Mouse (Mus musculus) urinary bladder, postnatal 25 days (tissue): ENCODE data around the gene Cbx1.
"Not testable (repeated sequence)": the region's sequence is repeated elsewhere in the genome, so short reads cannot be mapped to it uniquely, and the experiment has no call there.

Experiments
- DNase-seq: peaks from one replicate; pipeline ENCODE4 v3.0.0; 2022; ENCODE audit warnings: low spot score

Gene Cbx1

DNA sequence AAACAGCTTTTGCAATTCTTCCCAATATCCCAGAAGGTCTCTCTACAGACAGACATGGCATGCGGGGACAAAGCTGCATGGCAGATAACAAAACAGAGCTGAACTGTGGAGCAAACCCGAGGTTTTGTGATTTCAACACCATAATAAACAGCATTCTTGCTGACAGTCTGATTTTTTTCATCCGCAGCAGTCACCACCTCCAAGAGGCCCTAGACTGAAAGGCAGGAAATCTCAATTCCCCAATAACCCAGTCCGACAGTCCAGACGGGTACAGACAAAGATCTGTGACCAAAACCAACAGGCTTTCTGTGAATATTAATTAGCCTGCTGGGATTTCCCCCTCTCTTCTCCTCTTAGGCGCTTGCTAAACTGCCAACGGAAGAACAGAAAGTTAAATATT lies 13.3 kb upstream of the Cbx1 start:
- DNase-seq = no peak

DNA sequence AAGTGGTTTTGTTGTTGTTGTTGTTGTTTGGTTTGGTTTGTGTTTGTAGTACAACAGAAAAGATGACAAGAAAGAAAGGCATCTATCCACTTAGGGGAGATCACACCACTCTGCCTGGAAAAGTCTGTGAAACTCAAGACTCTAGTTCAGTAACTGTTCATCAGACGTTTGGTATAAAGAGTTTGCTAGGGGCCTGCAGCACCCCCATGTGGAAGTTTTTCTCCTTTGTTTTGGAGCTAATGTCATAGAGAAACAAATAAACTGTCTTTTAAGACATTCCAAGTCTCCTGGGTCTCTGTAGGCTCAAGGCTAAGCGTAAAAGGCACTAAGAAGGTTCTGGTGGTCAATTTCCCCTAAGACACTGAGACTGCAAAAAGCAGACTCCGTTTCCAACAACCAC lies 12.9 kb upstream of the Cbx1 start:
- no peak for DNase-seq

- DNase-seq = peak; percentile 99
Measured at GRCm38 (mm10) chr11:96776968-96777962, 11.7 kb upstream of the Cbx1 start, which contains the start of gene Snx11. Snx11 (minus strand) TSS chr11:96777559.

GRCm38 (mm10) chr11:96778061-96778627 lies 10.8 kb upstream of the Cbx1 start:
- DNase-seq = not testable (repeated sequence)

DNA sequence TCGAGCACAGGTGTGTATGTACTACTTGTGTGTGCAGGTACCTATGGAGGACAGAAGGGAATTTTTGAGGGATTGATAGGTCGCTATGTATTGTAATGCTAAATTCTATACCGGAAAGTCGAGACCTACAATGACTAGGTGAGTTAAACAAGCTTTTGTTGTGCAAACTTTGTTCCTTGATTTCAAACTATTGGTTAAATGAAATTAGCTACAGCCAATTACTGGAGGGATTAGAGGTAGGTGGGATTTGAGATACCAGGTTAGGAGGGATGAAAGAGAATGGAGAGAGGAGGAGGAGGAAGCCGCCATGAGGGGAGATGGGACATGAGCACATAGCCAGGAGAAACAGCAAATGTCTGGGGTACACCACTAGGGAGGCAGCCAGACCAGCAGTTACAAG lies 8.6 kb upstream of the Cbx1 start:
- DNase-seq = no peak

- DNase-seq = no peak
Measured at GRCm38 (mm10) chr11:96781425-96781824, 7.5 kb upstream of the Cbx1 start.

- peak; percentile 64 for DNase-seq
Measured at GRCm38 (mm10) chr11:96784847-96785246, 4.1 kb upstream of the Cbx1 start.

DNA sequence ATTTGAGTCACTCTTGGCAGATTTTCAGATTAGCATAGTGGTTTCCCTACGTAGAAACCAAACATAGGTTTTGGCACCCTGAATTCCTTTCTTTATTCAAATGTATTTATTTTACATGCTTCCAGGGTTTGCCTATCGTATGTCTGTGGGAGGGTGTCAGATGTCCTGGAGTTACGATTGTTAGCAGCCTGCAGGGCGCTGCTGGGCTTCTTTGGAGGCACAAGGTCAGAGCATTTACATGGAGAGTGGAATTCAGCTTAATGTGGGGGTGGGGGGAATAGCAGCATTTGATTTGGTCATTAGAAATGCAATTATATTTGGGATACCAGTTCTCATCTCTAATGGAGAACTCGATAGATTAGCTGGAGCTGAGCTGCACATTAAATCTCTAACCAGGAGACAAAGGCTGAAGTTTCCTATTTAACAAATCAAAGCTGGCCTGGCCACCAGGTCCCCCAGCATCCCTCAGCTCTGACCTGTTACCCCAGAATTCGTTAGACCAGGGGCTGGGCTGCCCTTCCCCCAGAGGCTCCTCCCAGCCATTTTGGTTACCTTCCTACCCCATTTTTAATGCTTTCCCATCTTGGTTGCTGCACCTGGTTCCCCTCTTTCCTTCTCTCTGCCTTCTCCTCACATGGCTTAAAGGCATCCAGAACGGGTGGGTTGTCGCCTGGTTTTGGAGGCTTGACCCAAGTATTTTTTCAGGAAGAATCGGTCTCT lies 2.0 kb upstream of the Cbx1 start:
- DNase-seq = no peak

DNA sequence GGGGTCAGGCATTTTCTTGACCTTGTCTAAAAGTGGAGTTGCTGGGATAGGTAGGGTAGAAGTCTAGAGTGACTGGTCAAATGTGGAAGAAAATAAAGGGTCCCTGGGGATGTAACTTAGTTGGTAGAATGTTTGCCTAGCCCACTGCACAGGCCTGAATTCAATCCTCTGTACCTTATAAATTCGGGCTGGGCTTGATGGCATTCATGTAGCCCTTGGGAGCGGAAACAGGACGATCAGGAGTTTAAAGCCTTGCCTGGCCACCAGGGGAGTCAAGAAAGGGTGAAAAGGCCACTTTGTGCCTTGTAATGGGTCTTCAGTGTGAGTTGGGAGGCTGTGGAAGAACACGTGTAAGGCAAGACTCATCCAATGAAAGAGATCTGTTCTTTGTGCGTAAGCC lies 1.1 kb downstream of the Cbx1 start:
- DNase-seq = no peak

DNA sequence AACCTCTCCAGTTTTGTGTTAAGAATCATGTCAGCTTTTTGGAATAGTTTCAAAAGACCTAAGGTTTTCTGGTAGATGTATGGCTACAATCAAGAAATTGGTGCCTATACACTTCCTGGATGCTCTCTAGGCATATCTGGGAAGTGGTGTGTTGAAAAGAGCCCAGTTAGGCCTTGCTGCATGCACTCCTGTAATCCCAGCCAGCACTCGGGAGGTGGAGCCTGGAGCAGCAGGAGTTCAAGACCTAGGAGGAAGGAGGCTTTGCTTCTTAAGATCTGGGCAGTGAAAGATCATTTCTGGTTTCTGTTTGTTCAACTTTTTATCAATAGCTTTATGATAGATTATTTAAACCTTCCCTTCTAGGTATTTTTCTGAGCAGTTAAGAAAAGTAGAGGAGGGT lies 1.8 kb downstream of the Cbx1 start:
- no peak for DNase-seq

- DNase-seq = no peak
Measured at GRCm38 (mm10) chr11:96795491-96795890, 6.6 kb downstream of the Cbx1 start.

- no peak for DNase-seq
Measured at GRCm38 (mm10) chr11:96796081-96796480, 7.2 kb downstream of the Cbx1 start.

DNA sequence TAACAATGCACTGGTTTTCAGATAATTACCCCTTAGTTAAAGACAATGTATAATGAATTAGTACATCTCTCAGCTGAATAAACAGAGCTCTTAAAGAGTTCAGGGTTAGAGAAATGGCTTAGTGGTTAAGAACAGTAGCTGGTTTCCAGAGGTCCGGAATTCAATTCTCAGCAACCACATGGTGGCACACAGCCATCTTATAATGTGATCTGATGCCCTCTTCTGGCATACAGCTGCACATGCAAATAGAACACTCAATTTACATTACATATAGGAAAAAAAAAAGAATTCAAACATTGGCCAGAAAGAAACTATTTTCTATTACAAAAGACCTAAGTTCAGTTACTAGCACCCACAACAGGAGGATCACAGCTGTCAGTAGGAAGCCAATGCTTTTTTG lies 7.7 kb downstream of the Cbx1 start:
- no peak for DNase-seq

DNA sequence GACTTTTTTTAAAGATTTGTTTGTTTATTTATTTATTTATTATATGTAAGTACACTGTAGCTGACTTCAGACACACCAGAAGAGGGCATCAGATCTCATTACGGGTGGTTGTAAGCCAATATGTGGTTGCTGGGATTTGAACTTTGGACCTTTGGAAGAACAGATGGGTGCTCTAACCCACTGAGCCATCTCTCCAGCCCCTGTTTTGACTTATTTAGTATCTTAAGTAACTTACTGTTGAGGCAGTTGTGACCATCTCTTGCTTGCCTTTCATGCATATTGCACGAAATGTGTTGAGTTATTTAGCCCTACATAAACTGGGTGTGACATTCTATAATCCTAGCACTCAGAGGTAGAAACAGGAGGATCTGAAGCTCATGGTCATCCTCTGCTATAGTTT lies 10.6 kb downstream of the Cbx1 start:
- DNase-seq = no peak

DNA sequence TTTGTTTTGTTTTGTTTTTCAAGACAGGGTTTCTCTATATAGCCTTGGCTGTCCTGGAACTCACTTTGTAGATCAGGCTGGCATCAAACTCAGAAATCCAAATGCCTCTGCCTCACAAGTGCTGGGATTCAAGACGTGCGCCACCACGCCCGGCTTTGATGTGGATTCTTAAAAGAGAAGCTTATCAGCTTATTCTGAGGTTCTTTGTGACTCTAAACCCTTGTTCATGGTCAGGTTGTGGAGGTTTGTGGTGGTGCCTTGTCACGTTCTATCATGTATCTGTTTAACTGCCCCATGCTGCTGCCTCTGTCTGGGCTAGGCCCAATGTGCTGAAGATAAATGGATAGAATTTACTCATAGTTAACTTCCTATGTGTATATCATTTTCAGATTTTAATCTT lies 16.7 kb downstream of the Cbx1 start:
- no peak for DNase-seq

- DNase-seq = no peak
Measured at GRCm38 (mm10) chr11:96808066-96808465, 19.1 kb downstream of the Cbx1 start.

DNA sequence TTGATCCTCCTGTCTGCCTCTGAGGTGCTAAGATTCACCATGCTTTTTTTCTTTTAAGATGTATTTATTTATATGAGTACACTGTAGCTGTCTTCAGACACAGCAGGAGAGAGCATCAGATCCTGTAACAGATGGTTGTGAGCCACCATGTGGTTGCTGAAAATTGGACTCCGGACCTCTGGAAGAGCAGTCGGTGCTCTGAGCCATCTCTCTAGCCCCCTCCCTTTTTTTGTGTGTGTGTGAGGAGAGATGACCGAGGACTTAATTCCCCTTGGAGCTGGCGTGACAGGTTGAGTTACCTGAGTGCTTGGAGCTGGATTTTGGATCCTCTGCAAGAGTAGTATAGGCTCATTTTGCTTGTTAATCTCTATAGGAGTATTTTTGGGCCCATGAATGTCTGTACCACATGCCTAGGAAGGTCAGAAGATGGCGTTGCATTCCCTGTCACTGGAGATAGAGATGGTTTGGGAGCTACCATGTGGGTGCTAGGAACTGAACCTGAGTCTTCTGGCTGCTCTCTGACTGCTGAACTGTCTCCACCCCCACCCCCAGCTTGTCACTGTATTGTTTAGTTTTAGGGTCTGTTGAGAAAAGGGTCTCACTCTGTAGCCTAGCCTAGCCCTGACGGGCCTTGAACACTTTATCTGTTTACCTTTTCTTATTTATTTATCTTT lies 20.8 kb downstream of the Cbx1 start:
- no peak for DNase-seq

DNA sequence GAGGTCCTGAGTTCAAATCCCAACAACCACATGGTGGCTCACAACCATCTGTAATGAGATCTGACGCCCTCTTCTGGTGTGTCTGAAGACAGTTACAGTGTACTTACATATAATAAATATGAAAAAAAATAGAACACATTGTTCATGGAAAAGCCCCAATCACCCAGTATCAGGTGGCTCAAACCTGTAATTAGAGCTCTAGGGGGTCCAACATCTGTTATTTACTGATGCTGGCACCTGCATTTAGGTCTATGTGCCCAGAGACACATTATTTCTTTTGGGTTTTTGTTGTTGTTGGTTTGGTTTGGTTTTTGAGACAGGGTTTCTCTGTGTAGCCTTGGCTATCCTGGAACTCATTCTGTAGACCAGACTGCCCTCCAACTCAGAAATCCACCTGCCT lies 22.3 kb downstream of the Cbx1 start:
- DNase-seq = not testable (repeated sequence)

DNA sequence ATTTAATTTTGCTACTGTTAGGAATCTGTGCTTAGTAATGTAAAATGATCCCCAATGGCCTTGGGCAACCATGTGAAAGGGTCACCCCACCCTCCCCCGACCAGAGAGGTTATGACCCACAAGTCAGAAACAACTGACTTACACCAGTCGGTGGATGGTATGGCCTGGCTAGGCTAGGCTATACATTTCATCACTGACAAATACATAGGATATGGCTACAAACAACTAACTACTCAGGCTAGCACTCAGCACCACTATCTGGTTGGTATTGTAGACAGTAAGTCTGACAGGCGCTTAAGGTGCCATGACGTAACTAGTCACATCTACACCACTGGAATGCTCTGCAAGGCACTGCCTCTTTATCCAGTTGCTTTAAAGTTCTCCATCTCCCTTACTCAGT lies 24.5 kb downstream of the Cbx1 start:
- no peak for DNase-seq

DNA sequence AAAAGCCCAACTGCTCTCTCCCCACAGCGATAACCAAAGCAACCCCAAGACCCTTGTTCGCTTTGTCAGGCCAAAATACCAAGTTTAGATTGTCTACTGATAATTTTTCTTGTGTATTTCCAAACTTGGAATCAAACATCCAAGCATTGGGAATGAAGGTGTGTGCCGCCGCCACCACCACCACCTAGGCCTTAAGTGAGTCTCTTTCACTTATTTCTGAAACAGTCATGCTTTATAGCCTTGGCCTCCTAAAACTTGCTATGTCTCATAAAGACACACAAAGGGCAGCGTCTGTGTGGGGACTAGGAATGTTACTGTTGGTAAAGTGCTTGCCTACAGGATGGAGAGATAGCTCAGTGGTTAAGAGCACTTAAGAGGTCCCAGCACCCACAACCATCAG lies 25.0 kb downstream of the Cbx1 start:
- DNase-seq = no peak

DNA sequence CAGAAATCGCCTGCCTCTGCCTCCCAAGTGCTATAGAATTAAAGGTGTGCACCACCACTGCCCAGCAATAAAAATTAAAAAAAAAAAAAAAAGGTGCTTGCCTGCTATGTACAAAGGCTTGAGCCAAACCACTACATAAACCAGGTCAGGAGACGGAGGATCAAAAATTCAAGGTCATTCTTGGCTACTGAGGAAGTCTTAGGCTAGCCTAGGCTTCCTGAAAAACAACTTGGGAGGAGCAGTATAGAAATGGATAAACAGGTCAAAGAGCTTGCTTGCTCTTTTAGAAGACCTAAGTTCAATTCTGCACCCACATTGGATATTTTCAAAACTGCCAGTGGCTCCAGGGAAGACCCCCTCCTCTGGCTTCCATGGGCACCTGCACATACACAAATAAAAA lies 25.5 kb downstream of the Cbx1 start:
- no peak for DNase-seq

DNA sequence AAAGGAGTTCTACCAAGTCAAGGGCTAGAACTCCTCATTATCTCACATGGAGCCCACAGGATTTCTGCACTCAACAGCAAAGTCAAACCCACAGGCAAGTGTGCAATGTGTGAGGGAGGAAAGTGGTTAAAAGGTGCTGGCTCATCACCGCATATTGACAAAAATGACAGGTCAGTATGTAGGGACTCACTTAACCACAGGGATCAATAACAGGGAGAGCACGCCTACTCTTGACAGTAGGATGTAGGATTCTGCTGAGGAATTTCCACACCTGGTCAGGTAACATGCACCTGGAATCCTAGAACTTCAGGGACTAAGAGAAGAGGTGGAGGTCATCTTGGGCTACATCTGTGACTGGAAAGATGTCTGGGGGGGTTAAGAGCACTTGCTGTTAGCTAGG lies 27.0 kb downstream of the Cbx1 start:
- no peak for DNase-seq
